Mouse (Mus musculus) adrenal gland, postnatal 25 days (tissue): ENCODE data around the gene Crip2. TPM values are rescaled to one million over a fixed set of nuclear protein-coding genes. Genes with fewer than 3 reads are reported as not detected.

Experiments
- DNase-seq: peaks from one replicate; pipeline ENCODE4 v3.0.0; 2021; ENCODE audit warnings: mixed read lengths
- total RNA-seq: library from RNA; stranded (reverse); gene quantifications from 2 replicates; pipeline ENCODE4 v1.2.3, GENCODE M21; 2021

The Crip2 gene
- total RNA-seq, 1 experiment from 2014 or later: 65.9 TPM

GRCm38 (mm10) chr12:113131601-113132000 is 8.4 kb upstream of the Crip2 start:
- no peak for DNase-seq

DNA sequence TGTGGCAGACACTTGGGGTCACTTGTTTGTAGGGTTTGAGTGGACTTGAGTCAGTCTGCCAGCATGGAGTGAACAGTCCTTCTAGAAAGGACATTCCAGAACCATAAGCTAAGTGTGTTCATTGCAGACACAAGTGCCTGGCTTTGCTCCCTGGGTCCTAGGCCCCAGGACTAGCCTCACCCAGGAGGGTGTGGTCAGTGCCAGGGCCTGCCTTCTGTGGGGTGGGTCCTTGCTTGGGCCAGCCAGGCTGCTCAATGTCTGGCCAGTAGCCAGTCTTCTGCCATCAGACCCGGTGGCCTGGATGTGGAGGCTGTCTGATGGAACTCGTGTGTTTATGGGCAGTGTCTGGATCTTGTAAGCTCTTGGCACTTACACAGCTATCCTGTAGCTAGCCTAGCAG is 7.5 kb upstream of the Crip2 start:
- DNase-seq: peak; percentile 31

- DNase-seq: no peak
These were observed 6.8 kb upstream of the Crip2 start for GRCm38 (mm10) chr12:113133260-113133659.

- no peak for DNase-seq
These were observed 6.1 kb upstream of the Crip2 start for GRCm38 (mm10) chr12:113133861-113134403.

DNA sequence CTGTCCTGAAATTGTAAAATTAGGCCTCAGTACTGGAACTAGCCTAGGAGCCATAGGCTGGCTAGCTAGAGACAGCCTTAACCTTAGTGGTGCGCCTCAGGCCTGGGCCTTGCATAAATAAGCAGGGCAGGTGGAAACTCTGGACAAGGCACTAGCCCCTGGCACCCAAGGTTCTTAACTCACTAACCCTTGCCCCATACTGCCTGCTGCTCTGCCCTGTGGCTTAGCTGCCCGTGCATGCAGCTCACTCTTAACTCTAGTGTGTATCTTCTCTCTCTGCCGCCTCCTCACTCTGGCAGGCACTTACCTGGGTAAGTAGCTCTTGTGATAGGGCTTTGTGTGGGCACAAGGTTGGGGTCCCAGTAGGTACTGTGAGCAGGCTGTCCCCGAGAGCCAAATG is 5.5 kb upstream of the Crip2 start:
- DNase-seq: no peak

- DNase-seq: no peak
These were observed 4.6 kb upstream of the Crip2 start for GRCm38 (mm10) chr12:113135401-113135800.

- no peak for DNase-seq
These were observed 3.5 kb upstream of the Crip2 start for GRCm38 (mm10) chr12:113136492-113137020.

DNA sequence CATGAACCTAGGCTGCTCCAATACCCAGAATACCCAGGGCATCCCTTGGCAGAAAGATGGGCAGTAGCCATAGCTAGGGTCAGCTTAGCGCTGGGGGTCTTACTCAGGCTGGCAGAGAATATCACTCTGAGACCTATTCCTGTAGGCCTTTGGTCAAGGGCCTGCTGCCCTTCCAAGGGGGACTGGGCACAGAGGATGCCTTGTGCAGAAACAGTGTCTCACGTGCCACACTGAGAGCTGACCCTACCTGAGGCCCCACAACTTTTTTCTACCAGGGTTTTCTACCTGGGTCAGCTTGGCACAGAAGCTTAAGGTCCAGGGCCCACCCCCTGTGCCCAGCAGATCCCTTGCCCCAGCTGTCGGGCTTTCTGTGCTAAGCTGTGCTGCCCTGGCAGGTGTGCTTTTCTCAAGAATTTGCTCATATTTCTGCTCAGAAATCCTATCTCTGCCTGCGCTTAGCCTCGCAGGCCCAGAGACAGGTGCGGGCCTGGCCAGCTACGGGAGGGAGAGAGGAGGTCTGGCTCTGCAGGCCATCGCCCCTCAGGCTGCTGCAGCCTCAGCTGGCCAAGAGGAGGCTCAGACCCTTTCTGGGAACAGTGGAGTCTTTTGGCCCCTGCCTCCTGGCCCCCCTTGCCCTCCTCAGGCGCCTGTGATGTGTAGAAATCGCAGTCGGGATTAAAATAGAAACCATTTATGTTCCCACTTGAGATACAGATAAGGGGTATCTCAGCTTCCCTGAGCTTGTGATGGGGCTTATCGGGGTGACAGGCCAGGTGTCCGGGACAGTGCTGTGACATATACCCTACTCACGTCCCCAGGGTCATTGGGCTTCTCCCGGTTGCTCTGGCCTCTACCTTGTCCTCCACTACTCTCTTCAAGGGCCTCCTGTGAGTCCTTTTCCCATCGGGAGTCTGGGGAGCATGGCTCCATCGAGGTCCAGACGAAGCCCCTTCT is 2.5 kb upstream of the Crip2 start:
- DNase-seq: no peak

DNA sequence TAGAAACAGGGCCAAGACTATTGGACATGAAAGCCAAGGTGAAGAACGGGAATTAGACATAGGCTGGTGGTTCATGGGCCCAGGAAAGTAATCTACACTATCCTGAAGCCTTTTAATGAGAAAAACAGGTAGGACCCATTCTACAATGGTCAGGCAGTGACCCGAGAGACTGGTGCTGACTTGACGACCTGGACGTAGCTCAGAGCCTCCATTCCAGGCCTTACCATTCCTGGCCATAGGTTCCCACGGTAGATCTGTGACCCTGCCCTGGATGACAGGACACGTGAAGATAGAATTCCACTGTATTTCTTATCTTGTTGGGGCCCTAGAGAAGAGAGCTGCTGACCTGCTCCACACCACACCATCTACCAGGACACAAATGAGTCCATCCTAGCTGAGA is 1.7 kb upstream of the Crip2 start:
- DNase-seq: no peak

DNA sequence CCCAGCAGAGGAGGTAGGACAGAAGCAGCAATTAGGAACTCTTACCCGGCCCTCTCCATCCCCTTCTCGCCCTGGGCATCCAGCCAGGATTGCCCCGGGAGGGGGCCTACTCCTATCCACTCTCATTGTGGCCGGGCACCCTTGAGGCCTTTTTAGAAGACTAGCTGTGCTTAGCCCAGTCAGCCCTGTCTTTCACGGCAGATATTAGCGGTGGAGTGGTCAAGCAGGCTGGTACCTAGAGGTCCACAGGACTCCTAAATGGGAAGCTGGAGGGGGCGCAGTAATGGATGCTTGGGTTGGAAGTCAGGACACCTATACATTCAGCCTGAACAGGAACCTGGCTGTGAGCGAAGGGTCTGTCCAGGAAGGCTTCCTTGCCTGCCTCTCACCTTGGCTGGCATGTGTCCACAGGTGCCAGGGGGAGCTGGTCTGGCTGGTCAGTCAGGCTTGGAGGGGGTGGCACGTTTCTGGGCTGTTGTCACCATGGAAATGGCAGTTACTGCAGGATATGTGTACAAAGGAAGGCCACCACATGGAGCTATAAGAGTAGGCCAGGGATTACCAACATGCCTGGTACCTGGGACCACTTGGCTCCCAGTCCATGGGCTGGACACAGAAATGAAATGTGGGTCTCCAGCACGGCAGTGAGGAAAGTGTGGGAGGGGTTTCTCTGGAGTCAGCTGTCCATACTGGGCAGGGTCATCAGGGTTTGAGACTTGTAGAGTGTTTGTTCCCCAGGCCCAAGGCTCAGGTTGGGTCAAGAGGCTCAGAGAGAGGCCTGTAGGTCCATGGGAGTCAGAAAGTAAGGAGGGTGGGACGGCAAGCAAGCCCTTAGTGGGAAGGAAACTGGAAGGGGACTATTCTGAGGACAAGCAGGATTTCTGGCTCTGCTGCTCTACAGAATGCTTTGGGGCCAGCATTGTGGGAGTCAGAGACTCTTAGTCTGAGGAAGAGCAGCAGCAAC is 853 bp upstream of the Crip2 start:
- DNase-seq: no peak

DNA sequence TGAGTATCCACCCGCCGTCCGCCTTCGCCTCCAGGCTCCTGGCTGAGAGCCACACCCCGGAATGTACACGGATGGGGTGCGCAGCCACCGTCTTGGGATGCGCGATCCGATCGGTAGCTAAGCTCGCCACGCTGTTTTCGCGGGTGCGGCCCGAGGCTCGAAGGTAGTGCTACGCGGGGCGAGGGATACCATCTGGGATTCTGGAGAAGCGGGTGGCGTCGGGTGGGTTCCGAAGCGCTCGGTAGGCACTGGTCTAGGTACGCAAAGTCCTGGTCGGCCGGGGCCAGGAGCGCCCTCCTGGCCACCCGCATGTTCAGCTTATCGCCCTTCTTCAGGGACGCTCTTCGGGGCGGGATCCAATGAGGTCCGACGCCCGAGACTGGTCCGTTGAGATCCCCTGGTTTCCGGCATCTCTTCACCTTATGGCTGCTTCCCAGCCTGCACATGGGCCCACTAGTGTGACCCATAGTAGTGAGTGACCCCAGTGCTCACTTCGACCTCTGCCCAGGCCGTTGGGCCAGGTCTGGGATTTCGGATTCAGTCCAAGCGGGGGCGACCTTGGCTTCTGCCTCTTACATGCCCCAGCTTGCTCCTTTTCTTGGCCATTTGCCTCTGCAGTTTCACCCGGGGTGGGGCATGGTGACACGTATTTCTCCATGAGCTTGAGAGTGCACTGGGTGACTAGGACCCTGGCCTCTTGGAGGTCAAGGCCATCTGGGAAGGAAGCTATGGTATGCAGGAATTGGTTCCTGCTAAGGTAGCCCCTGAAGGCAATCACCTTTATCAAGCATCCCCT is 778 bp downstream of the Crip2 start:
- DNase-seq: peak; percentile 37

DNA sequence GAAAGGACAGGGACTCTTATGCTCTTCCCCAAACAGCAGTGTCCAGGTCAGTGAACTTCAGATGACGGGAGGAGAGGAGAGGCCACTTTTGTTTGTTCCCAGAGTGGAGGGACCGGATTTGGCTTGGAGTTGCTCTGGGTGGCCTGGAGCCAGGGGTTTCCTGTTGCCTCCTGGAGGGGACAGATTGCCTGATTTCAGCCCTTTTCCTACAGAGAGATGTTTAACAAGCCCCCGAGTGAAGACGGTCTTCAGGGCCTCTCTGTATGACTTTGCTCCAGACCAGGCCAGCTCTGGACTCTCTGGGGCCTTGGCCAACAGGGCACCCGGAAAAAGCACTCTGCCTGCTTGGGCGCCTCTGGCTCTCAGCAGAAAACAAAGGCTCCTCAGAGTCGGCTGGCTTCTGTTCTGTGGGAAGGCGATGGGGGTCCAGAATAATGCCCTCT is 1.5 kb downstream of the Crip2 start:
- DNase-seq: peak; percentile 45

GRCm38 (mm10) chr12:113142021-113142975 is 2.3 kb downstream of the Crip2 start:
- peak; percentile 59 for DNase-seq

DNA sequence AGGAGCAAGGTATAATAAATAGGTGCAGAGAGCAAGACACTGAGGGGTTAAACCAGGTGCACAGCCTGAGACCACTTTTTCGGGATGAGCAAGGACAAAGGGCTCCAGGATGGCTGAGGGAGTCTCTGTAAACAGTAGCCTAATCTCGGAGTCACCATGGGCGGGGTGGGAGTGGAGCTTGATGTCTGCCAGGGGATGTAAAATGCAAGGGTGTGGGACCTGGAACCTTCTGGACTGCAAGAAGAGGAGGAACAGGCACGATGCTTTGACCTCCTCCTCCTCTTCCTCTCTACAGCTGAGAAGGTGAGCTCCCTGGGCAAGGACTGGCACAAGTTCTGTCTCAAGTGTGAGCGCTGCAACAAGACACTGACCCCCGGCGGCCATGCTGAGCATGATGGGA is 3.1 kb downstream of the Crip2 start:
- no peak for DNase-seq

- peak; percentile 48 for DNase-seq
These were observed 4.1 kb downstream of the Crip2 start for GRCm38 (mm10) chr12:113144001-113144756.

DNA sequence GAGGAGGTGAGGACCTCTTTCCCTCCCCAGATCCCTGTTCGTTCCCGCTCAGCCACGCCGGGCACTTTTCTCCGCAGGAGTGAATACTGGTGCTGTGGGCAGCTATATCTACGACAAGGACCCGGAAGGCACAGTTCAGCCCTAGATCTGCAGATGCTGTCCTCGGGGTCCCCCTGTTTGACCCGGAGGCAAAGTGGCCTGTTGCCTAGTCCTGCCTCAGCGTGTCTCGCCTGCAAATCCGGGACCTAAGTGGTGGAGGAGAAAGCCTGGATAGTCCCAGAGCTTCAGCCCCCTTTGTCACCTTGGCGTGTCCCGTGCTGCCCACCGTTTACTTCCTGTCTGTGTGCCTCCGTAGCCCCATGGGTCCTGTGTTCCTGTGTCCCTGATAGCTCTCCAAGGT is 4.8 kb downstream of the Crip2 start:
- DNase-seq: no peak

GRCm38 (mm10) chr12:113145591-113145990 is 5.6 kb downstream of the Crip2 start:
- no peak for DNase-seq

GRCm38 (mm10) chr12:113146112-113147057 is 6.3 kb downstream of the Crip2 start, which contains the start of gene Crip1:
Gene Crip1, plus strand, starts transcription at chr12:113146316.
- peak; percentile 86 for DNase-seq
